15 mouse cellular contexts compared by ENCODE assay signal in genomic region chr1:72364661-72365060, GRCm38 (mm10). TPM values are rescaled to one million over a fixed set of nuclear protein-coding genes. Genes with fewer than 3 reads are reported as not detected.
DNase-seq lines count a peak whose midpoint lies in the region; ATAC-seq lines count a peak whose summit lies in the region.
"Had no signal": no experiment of that assay in that cellular context is flagged by ENCODE, and none has a peak within 500 bp of the region (broad histone marks: within the 10 kb centered on the region; RNA-seq: fewer than 3 reads in every experiment).

No protein-coding gene starts in this region.

- no peak overlapping the region for H3K4me3 ChIP-seq in forebrain, embryonic 15.5 days
- no peak overlapping the region for H3K4me3 ChIP-seq in forebrain, embryonic 14.5 days (ENCODE audit: low read depth, low read length)
- no peak overlapping the region for H3K4me3 ChIP-seq in hindbrain, embryonic 15.5 days
- H3K4me3 ChIP-seq in hindbrain, embryonic 13.5 days, result no peak overlapping the region
- no peak overlapping the region for H3K4me3 ChIP-seq in neural tube, embryonic 13.5 days
- H3K4me3 ChIP-seq in neural tube, embryonic 14.5 days (ENCODE audit: low read depth, low read length), result no peak overlapping the region
- H3K4me3 ChIP-seq: embryonic facial prominence, embryonic 13.5 days; hindbrain, embryonic 10.5 days had no signal

- 85% methylated on average over 8 of the region's 8 CpGs for WGBS in forebrain, embryonic 15.5 days
- 89% methylated on average over 8 of the region's 8 CpGs for WGBS in forebrain, embryonic 14.5 days
- WGBS in hindbrain, embryonic 15.5 days, result 83% methylated on average over 8 of the region's 8 CpGs
- 88% methylated on average over 8 of the region's 8 CpGs for WGBS in hindbrain, embryonic 13.5 days
- WGBS in neural tube, embryonic 13.5 days, result 85% methylated on average over 8 of the region's 8 CpGs
- WGBS in neural tube, embryonic 14.5 days, result 86% methylated on average over 8 of the region's 8 CpGs

- ATAC-seq in forebrain, embryonic 15.5 days (replicated peaks), result no peak
- no peak for ATAC-seq in forebrain, embryonic 14.5 days
- ATAC-seq in hindbrain, embryonic 15.5 days (ENCODE audit: low FRiP score, low read depth), result no peak
- ATAC-seq in hindbrain, embryonic 13.5 days (ENCODE audit: low FRiP score), result no peak
- no peak for ATAC-seq in neural tube, embryonic 13.5 days (ENCODE audit: low read depth)
- ATAC-seq in neural tube, embryonic 14.5 days (ENCODE audit: low read depth), result no peak
- no peak for ATAC-seq in CD4-positive, CD25-positive, alpha-beta regulatory T cell, adult 4 months
- ATAC-seq: intestine, postnatal 0 days had no signal

- DNase-seq in forebrain, embryonic 14.5 days (ENCODE audit: low spot score), result no peak
- no peak for DNase-seq in neural tube, embryonic 10.5 days (ENCODE audit: extremely low spot score, low spot score)
- DNase-seq: adrenal gland, postnatal 14 days; cerebellum, postnatal 25 days; kidney, postnatal 10 days; liver had no signal

- no peak overlapping the region for H3K9ac ChIP-seq in forebrain, embryonic 15.5 days (replicated peaks)
- no peak overlapping the region for H3K9ac ChIP-seq in forebrain, embryonic 14.5 days (ENCODE audit: low read length)
- no peak overlapping the region for H3K9ac ChIP-seq in hindbrain, embryonic 15.5 days
- H3K9ac ChIP-seq in hindbrain, embryonic 13.5 days, result no peak overlapping the region
- H3K9ac ChIP-seq in neural tube, embryonic 13.5 days, result no peak overlapping the region
- H3K9ac ChIP-seq in neural tube, embryonic 14.5 days (replicated peaks; ENCODE audit: low read depth, low read length), result no peak overlapping the region
- H3K9ac ChIP-seq: embryonic facial prominence, embryonic 13.5 days had no signal

- H3K4me1 ChIP-seq in forebrain, embryonic 15.5 days, result no peaks in the 10 kb centered on the region
- no peaks in the 10 kb centered on the region for H3K4me1 ChIP-seq in forebrain, embryonic 14.5 days (ENCODE audit: control insufficient read depth, insufficient read depth, low read length)
- H3K4me1 ChIP-seq in hindbrain, embryonic 15.5 days (replicated peaks), result no peaks in the 10 kb centered on the region
- no peaks in the 10 kb centered on the region for H3K4me1 ChIP-seq in hindbrain, embryonic 13.5 days (replicated peaks)
- no peaks in the 10 kb centered on the region for H3K4me1 ChIP-seq in neural tube, embryonic 13.5 days (replicated peaks)
- no peaks in the 10 kb centered on the region for H3K4me1 ChIP-seq in neural tube, embryonic 14.5 days (ENCODE audit: control insufficient read depth, insufficient read depth, low read length)
- H3K4me1 ChIP-seq: embryonic facial prominence, embryonic 13.5 days; hindbrain, embryonic 10.5 days had no signal

- peaks cover 4% of the 10 kb centered on the region; the same call in 1 of the 2 replicates for H3K36me3 ChIP-seq in forebrain, embryonic 15.5 days
- peaks cover 2% of the 10 kb centered on the region; the same call in 1 of the 2 replicates for H3K36me3 ChIP-seq in forebrain, embryonic 14.5 days (ENCODE audit: control insufficient read depth, insufficient read depth, low read length)
- no peaks in the 10 kb centered on the region for H3K36me3 ChIP-seq in hindbrain, embryonic 15.5 days
- peaks cover 17% of the 10 kb centered on the region for H3K36me3 ChIP-seq in hindbrain, embryonic 13.5 days
- peaks cover 6% of the 10 kb centered on the region; the same call in 1 of the 2 replicates for H3K36me3 ChIP-seq in neural tube, embryonic 13.5 days
- H3K36me3 ChIP-seq in neural tube, embryonic 14.5 days (ENCODE audit: control insufficient read depth, insufficient read depth, low read length), result no peaks in the 10 kb centered on the region

- peak overlapping the region; percentile 4; the same call in 1 of the 2 replicates for H3K27ac ChIP-seq in forebrain, embryonic 15.5 days (replicated peaks)
- no peak overlapping the region for H3K27ac ChIP-seq in forebrain, embryonic 14.5 days (ENCODE audit: low read depth, low read length)
- H3K27ac ChIP-seq in hindbrain, embryonic 15.5 days (replicated peaks), result peak overlapping the region; percentile 59; the same call in 1 of the 2 replicates
- H3K27ac ChIP-seq in hindbrain, embryonic 13.5 days, result no peak overlapping the region
- peak overlapping the region; percentile 30; the same call in 1 of the 2 replicates for H3K27ac ChIP-seq in neural tube, embryonic 13.5 days (replicated peaks)
- H3K27ac ChIP-seq in neural tube, embryonic 14.5 days (ENCODE audit: low read depth, low read length), result peak overlapping the region; percentile 16; the same call in 1 of the 2 replicates
- H3K27ac ChIP-seq: embryonic facial prominence, embryonic 13.5 days; hindbrain, embryonic 10.5 days had no signal

- no peaks in the 10 kb centered on the region for H3K27me3 ChIP-seq in forebrain, embryonic 15.5 days
- no peaks in the 10 kb centered on the region for H3K27me3 ChIP-seq in forebrain, embryonic 14.5 days (replicated peaks; ENCODE audit: control insufficient read depth, insufficient read depth, low read length)
- no peaks in the 10 kb centered on the region for H3K27me3 ChIP-seq in hindbrain, embryonic 15.5 days
- no peaks in the 10 kb centered on the region for H3K27me3 ChIP-seq in hindbrain, embryonic 13.5 days
- H3K27me3 ChIP-seq in neural tube, embryonic 13.5 days, result no peaks in the 10 kb centered on the region
- no peaks in the 10 kb centered on the region for H3K27me3 ChIP-seq in neural tube, embryonic 14.5 days (ENCODE audit: control insufficient read depth, insufficient read depth, low read length)
- H3K27me3 ChIP-seq: embryonic facial prominence, embryonic 13.5 days had no signal

- no peak overlapping the region for H3K4me2 ChIP-seq in forebrain, embryonic 15.5 days (replicated peaks)
- H3K4me2 ChIP-seq in forebrain, embryonic 14.5 days (ENCODE audit: low read length), result no peak overlapping the region
- H3K4me2 ChIP-seq in hindbrain, embryonic 15.5 days, result no peak overlapping the region
- no peak overlapping the region for H3K4me2 ChIP-seq in hindbrain, embryonic 13.5 days
- H3K4me2 ChIP-seq in neural tube, embryonic 13.5 days, result no peak overlapping the region
- H3K4me2 ChIP-seq in neural tube, embryonic 14.5 days (ENCODE audit: low read depth, low read length), result no peak overlapping the region
- H3K4me2 ChIP-seq: embryonic facial prominence, embryonic 13.5 days had no signal

- H3K9me3 ChIP-seq in forebrain, embryonic 15.5 days, result no peaks in the 10 kb centered on the region
- H3K9me3 ChIP-seq in forebrain, embryonic 14.5 days (replicated peaks; ENCODE audit: control insufficient read depth, low read length), result no peaks in the 10 kb centered on the region
- H3K9me3 ChIP-seq in hindbrain, embryonic 15.5 days, result no peaks in the 10 kb centered on the region
- H3K9me3 ChIP-seq in hindbrain, embryonic 13.5 days, result no peaks in the 10 kb centered on the region
- H3K9me3 ChIP-seq in neural tube, embryonic 13.5 days, result no peaks in the 10 kb centered on the region
- no peaks in the 10 kb centered on the region for H3K9me3 ChIP-seq in neural tube, embryonic 14.5 days (ENCODE audit: control insufficient read depth, low read length)
- H3K9me3 ChIP-seq: embryonic facial prominence, embryonic 13.5 days; hindbrain, embryonic 10.5 days had no signal

RNA-seq across cellular contexts. Expression of gene Xrcc5, which starts 57.4 kb away (rescaled TPM):
- 27.3 and 28.1 TPM in 2 replicates for polyA plus RNA-seq in forebrain, embryonic 15.5 days (2015; fragmentation: Nextera tagmentation; extraction: Ambion mirVana)
- 29.7 and 33.4 TPM in 2 replicates for polyA plus RNA-seq in forebrain, embryonic 14.5 days (2014; fragmentation: Nextera tagmentation; extraction: Ambion mirVana)
- polyA plus RNA-seq in hindbrain, embryonic 15.5 days (2015; fragmentation: Nextera tagmentation; extraction: Ambion mirVana), result 15.7 and 17.1 TPM in 2 replicates
- 26.0 and 26.5 TPM in 2 replicates for polyA plus RNA-seq in hindbrain, embryonic 13.5 days (2015; fragmentation: Nextera tagmentation; extraction: Ambion mirVana)
- polyA plus RNA-seq in neural tube, embryonic 13.5 days (2015; fragmentation: Nextera tagmentation; extraction: Ambion mirVana), result 26.3 and 29.5 TPM in 2 replicates
- 17.1 and 20.7 TPM in 2 replicates for polyA plus RNA-seq in neural tube, embryonic 14.5 days (2014; fragmentation: Nextera tagmentation; extraction: Ambion mirVana)
- polyA plus RNA-seq in CD4-positive, CD25-positive, alpha-beta regulatory T cell, adult 4 months (2017; shearing (Covaris generic)), result 10 to 100 TPM; 24.6 to 26.7 TPM

Comparison
In these comparisons a context has a peak if more than half of its experiments do, and no peak if none do; other contexts are left out.
1. H3K27ac ChIP-seq: peak in forebrain, embryonic 15.5 days (single experiment), hindbrain, embryonic 15.5 days (single experiment), neural tube, embryonic 13.5 days (single experiment) and neural tube, embryonic 14.5 days (single experiment); none in forebrain, embryonic 14.5 days (single experiment) and hindbrain, embryonic 13.5 days (single experiment).